Mouse (Mus musculus) erythroblast, embryonic 14.5 days (primary cell): ENCODE data around the gene Slc12a9.

Experiments used
- GATA1 ChIP-seq: IDR thresholded peaks from 2 replicates; pipeline ENCODE4 v1.6.1; 2012; ENCODE audit warnings: low read length, inconsistent platforms, mixed read lengths
- TAL1 ChIP-seq: IDR thresholded peaks from 3 replicates; pipeline ENCODE4 v1.6.1; 2012; ENCODE audit warnings: low read length, inconsistent platforms, mixed read lengths

GRCm38 (mm10) chr5:137264787-137265186 is 68.6 kb downstream of the Slc12a9 start:
- TF ChIP-seq TAL1, result no peak
- TF ChIP-seq GATA1, result no peak
